Mouse (Mus musculus) kidney, adult 8-10 months (tissue): ENCODE data around the gene Aldh1a1.
"Not testable (repeated sequence)": the region's sequence is repeated elsewhere in the genome, so short reads cannot be mapped to it uniquely, and the experiment has no call there.

ENCODE experiments used
- DNase-seq, 2 experiments: peaks; one replicate each; pipeline ENCODE4 v3.0.0; 2022

The Aldh1a1 gene

GRCm38 (mm10) chr19:20492491-20492890 lies at the start of gene Aldh1a1:
Gene Aldh1a1 (plus strand): TSS chr19:20492715.
- DNase-seq = no peak

DNA sequence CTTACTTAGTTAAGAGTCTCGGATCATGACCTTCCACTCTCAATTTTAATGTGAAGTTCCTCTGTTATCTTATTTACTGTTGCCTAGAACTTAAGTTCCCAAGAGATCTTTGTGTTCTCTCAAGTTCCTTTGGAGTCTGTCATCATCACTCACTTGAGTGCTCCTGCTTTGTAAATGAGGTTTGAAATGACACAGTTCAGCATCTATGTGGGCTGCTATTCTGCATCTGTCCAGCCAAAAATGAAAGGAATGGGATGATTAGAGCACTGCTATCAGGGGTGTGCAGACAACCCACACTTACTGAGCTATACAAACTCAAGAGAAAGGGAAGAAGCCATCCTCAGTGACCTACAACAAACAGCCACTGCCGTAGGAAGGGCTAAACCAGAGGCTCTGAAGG lies 44.7 kb upstream of the Aldh1a1 start:
- DNase-seq = no peak

DNA sequence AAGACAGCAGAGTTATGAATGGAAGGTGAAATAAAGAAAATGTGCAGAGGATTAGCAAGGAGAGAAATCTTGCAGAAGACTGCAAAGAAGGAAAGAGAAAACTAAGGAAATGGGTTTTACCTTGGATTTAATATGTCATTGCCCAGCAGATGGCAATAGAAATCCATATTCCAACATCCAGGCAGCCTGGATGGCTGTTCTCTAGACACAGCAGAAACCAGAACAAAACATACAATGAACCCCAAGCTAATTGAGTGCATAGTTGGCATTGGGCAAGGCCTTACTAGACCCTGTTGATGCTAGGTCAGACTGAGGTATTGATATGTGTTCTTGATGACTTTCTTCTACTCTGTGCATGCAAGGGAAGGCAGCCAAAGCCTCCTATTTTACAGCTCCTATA lies 43.0 kb upstream of the Aldh1a1 start:
- DNase-seq = peak; percentile 4 to 7

GRCm38 (mm10) chr19:20451045-20451444 lies 41.5 kb upstream of the Aldh1a1 start:
- no peak for DNase-seq

- DNase-seq = peak; percentile 7 to 22
These were observed 8.0 kb upstream of the Aldh1a1 start for GRCm38 (mm10) chr19:20484497-20484896.

- no peak for DNase-seq
These were observed 565 bp upstream of the Aldh1a1 start for GRCm38 (mm10) chr19:20491950-20492349.

DNA sequence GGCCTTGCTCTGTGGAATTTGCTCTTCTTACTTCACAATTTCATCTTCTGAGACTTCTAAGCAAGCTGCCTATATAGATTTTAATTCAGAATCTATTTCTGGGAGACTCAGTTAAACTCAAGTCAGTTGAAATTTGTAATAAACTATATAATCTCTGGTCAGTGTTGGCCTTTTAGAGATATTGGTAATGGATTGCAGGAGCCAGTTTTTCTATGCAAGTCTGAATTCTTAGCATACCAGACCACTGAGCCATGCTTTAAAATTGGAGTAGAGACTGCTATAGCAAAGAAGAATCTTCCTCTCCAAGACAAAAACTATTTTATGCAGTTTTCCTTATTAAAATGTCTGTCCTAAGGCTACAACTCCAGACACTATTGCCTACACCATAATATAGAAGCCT lies 4.0 kb downstream of the Aldh1a1 start:
- no peak for DNase-seq

- DNase-seq = no peak
These were observed 12.8 kb downstream of the Aldh1a1 start for GRCm38 (mm10) chr19:20505359-20505758.

DNA sequence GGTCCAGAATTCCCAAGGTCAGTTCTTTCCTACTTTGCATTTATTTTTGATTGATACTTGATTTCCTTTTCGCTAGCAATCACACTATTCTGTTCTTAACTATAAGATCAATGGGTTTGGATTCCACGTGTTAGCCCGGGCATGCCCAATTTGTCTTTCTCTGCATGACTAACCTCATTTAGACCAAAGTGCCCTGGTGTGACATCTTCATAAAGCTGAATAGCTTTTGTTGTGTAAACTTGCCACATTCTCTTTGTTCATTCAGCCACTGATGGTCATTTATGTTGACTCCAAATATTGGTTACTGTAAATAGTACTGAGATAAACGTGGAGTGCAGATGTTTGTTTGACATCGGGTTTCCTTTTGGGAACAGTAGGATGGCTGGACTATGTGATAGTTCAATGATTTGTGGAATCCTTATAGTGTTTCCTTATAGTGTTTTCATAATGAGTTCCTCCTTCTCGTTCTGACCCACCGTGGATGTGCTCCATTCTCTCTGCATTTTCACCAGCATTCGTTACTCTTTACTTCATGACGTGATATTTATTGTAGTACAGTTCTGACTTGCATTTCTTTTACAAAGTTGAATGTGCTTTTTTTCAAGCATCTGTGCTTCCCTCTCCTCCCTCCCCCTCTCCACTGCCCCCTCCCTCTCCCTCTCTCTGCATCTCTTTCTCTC lies 14.6 kb downstream of the Aldh1a1 start:
- DNase-seq = no peak

GRCm38 (mm10) chr19:20508609-20509008 lies 16.1 kb downstream of the Aldh1a1 start:
- DNase-seq = no peak

DNA sequence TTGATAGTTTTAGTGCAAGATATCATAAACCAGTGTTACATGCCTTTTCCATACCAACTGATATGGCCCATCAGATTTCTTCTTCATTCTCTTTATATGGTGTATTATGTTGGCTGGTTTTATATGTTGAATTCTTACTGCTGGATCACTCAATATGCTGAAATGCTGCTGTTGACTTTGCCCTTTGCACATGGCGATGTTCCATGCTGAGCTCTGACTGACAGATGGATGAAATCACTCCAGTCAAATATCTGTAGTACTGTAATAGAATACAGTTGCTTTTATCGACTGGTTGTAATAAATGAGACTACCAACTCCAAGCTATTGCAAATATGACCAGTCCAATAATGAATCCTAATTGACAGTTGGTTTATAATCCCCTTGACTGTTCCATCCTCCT lies 19.5 kb downstream of the Aldh1a1 start:
- no peak for DNase-seq

DNA sequence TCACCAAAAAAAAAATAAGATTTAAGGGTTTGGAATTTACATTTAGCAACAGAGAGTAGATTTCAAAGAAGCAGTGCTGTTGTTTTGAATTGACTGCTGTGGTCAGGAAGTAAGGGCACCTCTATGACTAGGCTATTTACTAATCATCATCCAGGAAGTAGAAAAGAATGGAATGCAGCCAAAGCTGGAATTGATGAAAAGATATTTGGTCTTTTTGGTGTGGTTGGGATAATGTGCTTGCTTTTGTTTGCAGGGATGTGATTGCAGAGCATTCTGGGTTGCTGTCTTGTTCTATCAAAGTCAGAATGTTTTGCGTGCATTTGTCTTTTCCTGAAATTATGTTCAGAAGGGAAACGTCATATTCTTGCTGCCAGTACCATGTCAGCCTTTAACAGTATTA lies 20.7 kb downstream of the Aldh1a1 start:
- DNase-seq = no peak

DNA sequence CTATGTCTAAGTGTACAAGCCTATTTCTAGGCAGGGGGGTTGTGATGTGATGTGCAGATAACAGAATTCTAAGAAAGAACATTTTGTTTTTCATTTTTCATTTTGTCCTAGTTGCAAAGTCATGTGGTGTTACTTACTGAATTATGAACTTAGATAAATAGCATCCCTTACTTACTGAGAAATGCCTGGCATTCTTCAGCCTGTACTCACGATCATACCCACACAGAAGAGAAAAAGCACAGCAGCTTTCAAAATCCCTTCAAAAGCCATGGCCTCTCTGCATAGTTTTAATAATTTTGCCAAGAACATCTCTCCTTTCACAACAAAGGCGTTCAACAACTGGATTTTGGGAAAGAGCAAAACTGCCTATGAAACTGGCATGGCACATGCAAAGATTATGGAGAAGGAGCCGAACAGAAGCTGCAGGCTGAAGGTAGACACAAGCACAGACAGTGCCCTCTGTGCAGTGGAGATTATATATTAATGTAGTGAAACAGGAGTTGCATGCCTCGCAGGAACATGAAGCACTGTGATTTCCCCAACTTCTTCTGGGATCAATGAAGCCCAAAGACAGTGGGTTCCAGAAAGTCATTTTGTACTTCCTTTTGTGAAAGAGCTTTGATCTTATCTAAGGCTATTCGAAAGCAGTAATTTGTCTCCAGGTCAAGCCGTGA lies 21.3 kb downstream of the Aldh1a1 start:
- no peak for DNase-seq

- DNase-seq = no peak
These were observed 24.0 kb downstream of the Aldh1a1 start for GRCm38 (mm10) chr19:20516481-20516880.

- DNase-seq = not testable (repeated sequence)
These were observed 36.6 kb downstream of the Aldh1a1 start for GRCm38 (mm10) chr19:20529156-20529555.

DNA sequence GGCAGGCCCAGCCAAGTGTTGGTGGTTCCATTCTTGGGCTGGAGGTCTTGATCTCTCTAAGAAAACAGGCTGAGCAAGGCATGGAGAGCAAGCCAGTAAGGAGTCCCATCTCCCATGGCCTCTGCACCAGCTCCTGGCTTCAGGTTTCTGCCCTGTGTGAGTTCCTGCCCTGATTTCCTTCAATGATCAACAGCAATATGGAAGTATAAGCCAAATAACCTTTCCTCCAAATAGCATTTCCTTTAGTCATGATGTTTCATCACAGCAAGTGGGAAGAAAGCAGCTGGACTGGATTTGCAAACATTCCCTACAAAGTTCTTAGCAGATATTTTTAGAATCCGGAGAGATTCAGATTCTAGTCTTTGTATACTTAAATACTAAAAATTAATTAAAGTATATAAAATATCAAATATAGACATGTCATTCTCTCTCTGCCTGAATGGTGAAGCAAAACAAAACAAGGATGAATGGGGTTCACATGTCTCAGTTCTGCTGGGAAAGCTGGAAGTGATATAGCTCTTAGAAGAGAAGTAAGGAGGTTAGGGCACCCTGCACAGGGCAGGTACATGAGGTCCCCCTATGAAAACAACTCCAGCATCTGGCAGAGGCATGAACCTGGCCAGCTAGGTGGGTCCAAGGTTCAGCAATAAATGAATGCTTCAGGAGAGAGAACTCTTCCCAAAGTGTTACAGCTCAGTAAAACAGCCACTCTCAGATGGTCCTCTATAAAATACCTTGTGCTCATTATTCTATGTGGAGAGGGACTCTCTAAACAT lies 37.6 kb downstream of the Aldh1a1 start:
- peak; percentile 50 to 80 for DNase-seq

- DNase-seq = no peak
These were observed 44.0 kb downstream of the Aldh1a1 start for GRCm38 (mm10) chr19:20536538-20536937.

- DNase-seq = no peak
These were observed 48.5 kb downstream of the Aldh1a1 start for GRCm38 (mm10) chr19:20541044-20541443.

GRCm38 (mm10) chr19:20541924-20542323 lies 49.4 kb downstream of the Aldh1a1 start:
- DNase-seq = no peak

GRCm38 (mm10) chr19:20543816-20544215 lies 51.3 kb downstream of the Aldh1a1 start:
- DNase-seq = no peak

GRCm38 (mm10) chr19:20544941-20545340 lies 52.4 kb downstream of the Aldh1a1 start:
- DNase-seq = no peak

DNA sequence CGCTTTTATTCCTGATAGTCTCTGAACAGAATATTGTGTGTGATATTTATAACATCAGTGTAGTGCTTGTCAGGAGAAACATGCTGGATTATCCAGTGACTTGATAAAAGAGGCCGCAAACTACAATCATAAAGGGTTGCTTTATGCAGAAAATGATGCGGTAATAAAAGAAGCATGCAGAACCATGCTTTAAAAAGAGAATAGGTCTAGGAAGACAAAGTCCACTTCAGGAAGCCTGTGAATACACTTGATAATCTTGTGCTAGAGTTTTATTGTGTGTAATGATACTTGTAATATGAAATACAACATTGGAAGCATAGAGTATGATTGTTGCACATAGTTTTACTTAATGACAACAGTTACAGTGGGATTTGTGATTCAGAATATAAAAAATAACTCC lies 54.5 kb downstream of the Aldh1a1 start:
- no peak for DNase-seq

DNA sequence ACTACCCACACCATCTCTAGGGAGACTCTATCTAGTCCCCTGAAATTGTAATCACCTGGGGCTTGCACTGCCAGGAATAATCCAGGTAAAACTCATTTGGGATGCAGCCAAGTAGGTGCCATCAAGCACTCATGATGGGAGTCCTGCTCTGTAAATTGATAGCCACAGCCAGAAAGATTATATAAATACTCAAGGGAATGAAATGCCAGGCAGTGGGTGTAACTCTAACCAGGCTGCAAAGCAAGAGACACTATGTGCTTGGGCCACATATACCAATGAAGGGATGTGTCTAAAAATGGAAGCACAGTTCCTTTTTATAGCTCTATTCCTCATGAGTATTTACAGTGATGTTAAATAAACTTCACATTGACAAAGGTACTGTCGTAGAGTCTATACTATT lies 56.9 kb downstream of the Aldh1a1 start:
- DNase-seq = no peak

DNA sequence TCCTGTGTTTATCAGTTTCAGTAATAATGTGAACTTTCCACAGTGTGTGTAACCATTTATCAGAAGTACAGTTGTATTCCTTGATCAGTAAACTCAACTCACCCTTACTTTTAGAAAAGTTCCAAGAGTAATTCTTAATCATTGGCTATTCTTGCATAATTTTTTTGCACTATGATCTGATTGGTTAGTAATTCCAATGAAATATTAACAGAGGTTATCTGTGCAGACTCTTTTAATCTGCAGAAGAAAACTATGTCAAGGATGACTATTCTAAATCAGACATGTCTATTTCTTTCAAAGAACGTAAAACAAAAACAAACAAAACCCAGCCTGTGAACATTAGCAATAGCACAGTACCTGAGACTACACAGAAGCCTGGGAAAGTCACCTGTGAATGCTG lies 62.9 kb downstream of the Aldh1a1 start:
- DNase-seq = no peak
